Comparison of ENCODE assay signal across 8 mouse cellular contexts in the genomic region with DNA sequence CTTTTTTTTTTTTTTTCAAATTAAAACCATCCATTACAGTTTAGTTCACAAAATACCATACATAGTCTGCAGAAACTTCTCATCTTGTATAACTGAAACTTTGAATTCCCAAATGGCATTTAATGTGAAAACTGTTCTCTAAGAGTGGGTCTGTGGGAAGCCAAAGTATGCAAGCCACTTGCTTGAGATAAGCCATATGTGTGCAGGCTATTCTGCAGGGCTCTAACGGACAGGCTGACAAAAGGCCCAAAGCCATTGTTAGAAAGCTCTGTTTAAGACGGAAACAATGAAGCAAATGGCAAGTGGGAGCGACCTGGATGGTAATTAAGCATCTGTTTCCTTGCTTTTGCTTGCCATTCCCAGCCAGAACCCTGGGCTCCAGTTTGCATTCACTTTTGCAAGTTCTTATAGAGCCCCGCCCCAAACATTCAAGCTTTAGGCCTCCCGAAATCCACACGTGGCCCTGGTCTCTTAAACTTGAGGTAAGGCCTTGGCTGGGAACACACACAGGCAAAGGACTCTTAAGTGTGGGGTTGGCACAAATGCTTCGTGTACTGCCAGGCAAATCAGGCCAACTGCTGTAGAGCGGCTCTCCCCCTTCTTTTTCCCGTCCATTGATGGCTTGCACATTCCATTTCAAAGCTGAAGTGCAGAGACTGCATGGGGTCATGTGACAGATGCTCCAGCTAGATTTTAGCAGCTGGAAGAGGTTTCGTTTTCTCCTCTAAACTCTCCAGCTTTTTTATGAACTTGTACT. TPM values are rescaled to one million over a fixed set of nuclear protein-coding genes. Genes with fewer than 3 reads are reported as not detected.
DNase-seq lines count a peak whose midpoint lies in the region; ATAC-seq and TF ChIP-seq lines count a peak whose summit lies in the region.

No protein-coding gene starts in this region.

- no peak overlapping the region for H3K4me2 ChIP-seq in kidney, embryonic 16.5 days (replicated peaks; ENCODE audit: low read depth, low read length)
- H3K4me2 ChIP-seq in midbrain, postnatal 0 days (ENCODE audit: low read depth, low read length, poor library complexity, severe bottlenecking) = no peak overlapping the region

- no peak for TF ChIP-seq CTCF in midbrain, postnatal 0 days (IDR thresholded peaks at IDR 0.05)

- DNase-seq in frontal cortex, postnatal 10 days (ENCODE audit: low spot score in 2 of 2) = no peak
- DNase-seq in heart, adult 18-20 months = peak; percentile 56 to 58
- peak; percentile 44 for DNase-seq in midbrain, postnatal 0 days (ENCODE audit: low spot score)
- no peak for DNase-seq in cerebellum, postnatal 36 days
- no peak for DNase-seq in adrenal gland, postnatal 25 days
- DNase-seq in liver = no peak

- peaks cover 49% of the 10 kb centered on the region for H3K4me1 ChIP-seq in kidney, embryonic 16.5 days (ENCODE audit: insufficient read depth, low read length)
- peaks cover 2% of the 10 kb centered on the region; the same call in 1 of the 2 replicates for H3K4me1 ChIP-seq in midbrain, postnatal 0 days (ENCODE audit: insufficient read depth, low read length)

- no peaks in the 10 kb centered on the region for H3K27me3 ChIP-seq in kidney, embryonic 16.5 days (ENCODE audit: insufficient read depth, low read length)
- H3K27me3 ChIP-seq in midbrain, postnatal 0 days (ENCODE audit: insufficient read depth, low read length) = no peaks in the 10 kb centered on the region

- H3K36me3 ChIP-seq in kidney, embryonic 16.5 days (ENCODE audit: insufficient read depth, low read length) = peaks cover 16% of the 10 kb centered on the region
- no peaks in the 10 kb centered on the region for H3K36me3 ChIP-seq in midbrain, postnatal 0 days (ENCODE audit: insufficient read depth, low read length)

- WGBS in kidney, embryonic 16.5 days = 35% methylated on average over 10 of the region's 10 CpGs
- WGBS in midbrain, postnatal 0 days = 34% methylated on average over 10 of the region's 10 CpGs

- H3K27ac ChIP-seq in kidney, embryonic 16.5 days (ENCODE audit: low read length) = peak overlapping the region; percentile 81
- no peak overlapping the region for H3K27ac ChIP-seq in midbrain, postnatal 0 days (ENCODE audit: low read depth, low read length)

- peak; percentile 25; the same call in 1 of the 2 replicates for ATAC-seq in frontal cortex, adult (ENCODE audit: low TSS enrichment)
- ATAC-seq in kidney, embryonic 16.5 days (ENCODE audit: low FRiP score, low TSS enrichment) = peak; percentile 17; the same call in 1 of the 2 replicates
- ATAC-seq in midbrain, postnatal 0 days (ENCODE audit: low FRiP score) = no peak

- no peaks in the 10 kb centered on the region for H3K9me3 ChIP-seq in kidney, embryonic 16.5 days (ENCODE audit: low read length)
- no peaks in the 10 kb centered on the region for H3K9me3 ChIP-seq in midbrain, postnatal 0 days (ENCODE audit: low read length)

- H3K4me3 ChIP-seq in kidney, embryonic 16.5 days (ENCODE audit: low read length) = no peak overlapping the region
- no peak overlapping the region for H3K4me3 ChIP-seq in midbrain, postnatal 0 days (ENCODE audit: low read depth, low read length)

- no peak overlapping the region for H3K9ac ChIP-seq in kidney, embryonic 16.5 days (replicated peaks; ENCODE audit: low read length)
- H3K9ac ChIP-seq in midbrain, postnatal 0 days (replicated peaks; ENCODE audit: low read length, poor library complexity, severe bottlenecking) = no peak overlapping the region

RNA-seq across cellular contexts. Expression of gene Fstl1, which starts 32.4 kb away (rescaled TPM):
- total RNA-seq in heart, adult 18-20 months (2021) = 10 to 100 TPM; 41.3 to 41.9 TPM
- polyA plus RNA-seq in kidney, embryonic 16.5 days (2015; fragmentation: Nextera tagmentation; extraction: Ambion mirVana) = 657 and 680 TPM in 2 replicates
- 51.6 and 72.1 TPM in 2 replicates for total RNA-seq in midbrain, postnatal 0 days (2014; rRNA removed)
- polyA plus RNA-seq in midbrain, postnatal 0 days (2015; fragmentation: Nextera tagmentation; extraction: Ambion mirVana) = 56.3 and 58.8 TPM in 2 replicates
- 45.8 and 46.1 TPM in 2 replicates for total RNA-seq in adrenal gland, postnatal 25 days (2021)

RNA-seq across cellular contexts. Expression of gene Gm36028, which starts 51.9 kb away (rescaled TPM):
- 1 to 10 TPM in 1 of 2 experiments, under 1 TPM in 1; 0.99 to 1.5 TPM for total RNA-seq in heart, adult 18-20 months (2021)
- 0.67 and 0.71 TPM in 2 replicates for polyA plus RNA-seq in kidney, embryonic 16.5 days (2015; fragmentation: Nextera tagmentation; extraction: Ambion mirVana)
- not detected in 2 replicates for total RNA-seq in midbrain, postnatal 0 days (2014; rRNA removed)
- 0.19 TPM in 1 of 2 replicates, not detected in the other for polyA plus RNA-seq in midbrain, postnatal 0 days (2015; fragmentation: Nextera tagmentation; extraction: Ambion mirVana)
- 0.27 TPM in 1 of 2 replicates, not detected in the other for total RNA-seq in adrenal gland, postnatal 25 days (2021)

RNA-seq across cellular contexts. Expression of gene Lrrc58, which starts 59.1 kb away (rescaled TPM):
- total RNA-seq in heart, adult 18-20 months (2021) = 10 to 100 TPM; 68.2 to 77.2 TPM
- polyA plus RNA-seq in kidney, embryonic 16.5 days (2015; fragmentation: Nextera tagmentation; extraction: Ambion mirVana) = 54.3 and 60.6 TPM in 2 replicates
- total RNA-seq in midbrain, postnatal 0 days (2014; rRNA removed) = 88.2 and 106 TPM in 2 replicates
- polyA plus RNA-seq in midbrain, postnatal 0 days (2015; fragmentation: Nextera tagmentation; extraction: Ambion mirVana) = 40.7 and 46.1 TPM in 2 replicates
- total RNA-seq in adrenal gland, postnatal 25 days (2021) = 150 and 193 TPM in 2 replicates

Comparison
In these comparisons a context has a peak if more than half of its experiments do, and no peak if none do; other contexts are left out.
1. DNase-seq: peak in heart, adult 18-20 months (2 of 2) and midbrain, postnatal 0 days (single experiment); none in frontal cortex, postnatal 10 days (0 of 2), cerebellum, postnatal 36 days (0 of 2), adrenal gland, postnatal 25 days (single experiment) and liver (single experiment).